Comparison of ENCODE assay signal across 14 mouse cellular contexts in genomic region chr9:110881953-110882352, GRCm38 (mm10). TPM values are rescaled to one million over a fixed set of nuclear protein-coding genes. Genes with fewer than 3 reads are reported as not detected.
A peak's percentile ranks its signal among the peaks of the same experiment; 100 is the strongest.
DNase-seq lines count a peak whose midpoint lies in the region; ATAC-seq lines count a peak whose summit lies in the region.
"Had no signal": no experiment of that assay in that cellular context is flagged by ENCODE, and none has a peak within 500 bp of the region (broad histone marks: within the 10 kb centered on the region; RNA-seq: fewer than 3 reads in every experiment).

No protein-coding gene starts in this region.

- intact Hi-C loops in heart, postnatal 10 days (cut with DNase I), result loop anchor here (2.0 kb wide), 1 partner anchor 39 kb away; no protein-coding TSS in a partner anchor
- intact Hi-C loops in heart, postnatal 36 days (cut with DNase I), result loop anchor here (5.0 kb wide), 1 partner anchor 40 kb away; no protein-coding TSS in a partner anchor

- ATAC-seq in lung, embryonic 16.5 days (ENCODE audit: low read depth), result no peak
- no peak for ATAC-seq in granulocyte monocyte progenitor cell, adult 5-6 weeks (replicated peaks; ENCODE audit: poor library complexity, severe bottlenecking)
- ATAC-seq in cerebellum, adult (ENCODE audit: insufficient number of reproducible peaks, low FRiP score, low TSS enrichment), result no peak

- peak; percentile 75 for DNase-seq in heart, adult 8-10 months (ENCODE audit: low spot score)
- DNase-seq in heart, postnatal 10 days, result no peak
- DNase-seq in ZHBTc4 (ENCODE audit: low read depth, low spot score), result peak; percentile 58
- DNase-seq in heart, postnatal 36 days, result peak; percentile 46 to 53
- DNase-seq in hindbrain, embryonic 10.5 days (ENCODE audit: low spot score), result no peak
- DNase-seq: cerebellum, postnatal 14 days had no signal

- no peak overlapping the region; the same call in 1 of the 2 replicates for H3K27ac ChIP-seq in lung, embryonic 16.5 days (ENCODE audit: low read length)
- no peak overlapping the region for H3K27ac ChIP-seq in hindbrain, embryonic 10.5 days
- H3K27ac ChIP-seq: midbrain, embryonic 10.5 days; neural tube, embryonic 13.5 days had no signal

- 60% methylated on average over 7 of the region's 7 CpGs for WGBS in lung, embryonic 16.5 days
- 78% methylated on average over 7 of the region's 7 CpGs for WGBS in hindbrain, embryonic 10.5 days

- H3K9ac ChIP-seq in lung, embryonic 16.5 days (ENCODE audit: low read length), result no peak overlapping the region
- H3K9ac ChIP-seq: neural tube, embryonic 13.5 days had no signal

- H3K27me3 ChIP-seq in lung, embryonic 16.5 days (ENCODE audit: control insufficient read depth, insufficient read depth, low read depth, low read length), result no peaks in the 10 kb centered on the region
- H3K27me3 ChIP-seq in hindbrain, embryonic 10.5 days (ENCODE audit: insufficient read depth, poor library complexity, severe bottlenecking), result peaks cover 68% of the 10 kb centered on the region

- peaks cover 28% of the 10 kb centered on the region for H3K4me1 ChIP-seq in lung, embryonic 16.5 days (replicated peaks; ENCODE audit: control insufficient read depth, insufficient read depth, low read length)
- peaks cover 22% of the 10 kb centered on the region for H3K4me1 ChIP-seq in hindbrain, embryonic 10.5 days (replicated peaks)

- peak overlapping the region; percentile 93; the same call in 1 of the 2 replicates for H3K4me2 ChIP-seq in lung, embryonic 16.5 days (ENCODE audit: low read depth, low read length)
- H3K4me2 ChIP-seq: liver, embryonic 11.5 days; neural tube, embryonic 13.5 days had no signal

- H3K4me3 ChIP-seq in lung, embryonic 16.5 days (ENCODE audit: low read length), result no peak overlapping the region
- H3K4me3 ChIP-seq in hindbrain, embryonic 10.5 days, result no peak overlapping the region
- H3K4me3 ChIP-seq: midbrain, embryonic 10.5 days; neural tube, embryonic 13.5 days had no signal

- 0 out of 2 replicates have a peak, but pooled peaks cover 3% of the 10 kb centered on the region for H3K36me3 ChIP-seq in lung, embryonic 16.5 days (ENCODE audit: control insufficient read depth, insufficient read depth, low read length)
- no peaks in the 10 kb centered on the region for H3K36me3 ChIP-seq in hindbrain, embryonic 10.5 days
- H3K36me3 ChIP-seq: midbrain, embryonic 10.5 days; neural tube, embryonic 13.5 days had no signal

- no peaks in the 10 kb centered on the region for H3K9me3 ChIP-seq in lung, embryonic 16.5 days (ENCODE audit: control insufficient read depth, low read length)
- no peaks in the 10 kb centered on the region for H3K9me3 ChIP-seq in hindbrain, embryonic 10.5 days
- H3K9me3 ChIP-seq: midbrain, embryonic 10.5 days; neural tube, embryonic 13.5 days had no signal

RNA-seq across cellular contexts. Expression of gene Tmie, which starts 2.0 kb away (rescaled TPM):
- 1 to 10 TPM; 1.1 to 2.0 (median 1.6) TPM for total RNA-seq in heart, adult 8-10 months (2022)
- total RNA-seq in heart, postnatal 10 days (2021), result under 1 TPM; 0.69 to 0.74 TPM
- 1 to 10 TPM; 1.2 to 1.3 TPM for total RNA-seq in heart, postnatal 36 days (2021)
- polyA plus RNA-seq in lung, embryonic 16.5 days (2015; fragmentation: Nextera tagmentation; extraction: Ambion mirVana), result 1.5 and 1.6 TPM in 2 replicates
- total RNA-seq in granulocyte monocyte progenitor cell, adult 5-6 weeks (2014; fragmentation: Nextera tagmentation), result not detected in 2 replicates
- not detected in 2 replicates for total RNA-seq in granulocyte monocyte progenitor cell, adult 5-6 weeks (2017)
- polyA plus RNA-seq in hindbrain, embryonic 10.5 days (2016; fragmentation: Nextera tagmentation; extraction: Ambion mirVana), result 0.18 and 0.47 TPM in 2 replicates

RNA-seq across cellular contexts. Expression of gene Als2cl, which starts 2.3 kb away (rescaled TPM):
- total RNA-seq in heart, adult 8-10 months (2022), result 10 to 100 TPM; 11.5 to 19.1 (median 14.7) TPM
- total RNA-seq in heart, postnatal 10 days (2021), result 10 to 100 TPM; 19.6 to 20.4 TPM
- total RNA-seq in heart, postnatal 36 days (2021), result 10 to 100 TPM; 15.3 to 15.5 TPM
- 9.0 and 9.7 TPM in 2 replicates for polyA plus RNA-seq in lung, embryonic 16.5 days (2015; fragmentation: Nextera tagmentation; extraction: Ambion mirVana)
- 0.41 TPM in 1 of 2 replicates, not detected in the other for total RNA-seq in granulocyte monocyte progenitor cell, adult 5-6 weeks (2014; fragmentation: Nextera tagmentation)
- 0.04 TPM in 1 of 2 replicates, not detected in the other for total RNA-seq in granulocyte monocyte progenitor cell, adult 5-6 weeks (2017)
- 0.77 and 1.1 TPM in 2 replicates for polyA plus RNA-seq in hindbrain, embryonic 10.5 days (2016; fragmentation: Nextera tagmentation; extraction: Ambion mirVana)

RNA-seq across cellular contexts. Expression of gene Prss50, which starts 24.2 kb away (rescaled TPM):
- total RNA-seq in heart, adult 8-10 months (2022), result not detected
- total RNA-seq in heart, postnatal 10 days (2021), result not detected
- total RNA-seq in heart, postnatal 36 days (2021), result not detected
- not detected in 2 replicates for polyA plus RNA-seq in lung, embryonic 16.5 days (2015; fragmentation: Nextera tagmentation; extraction: Ambion mirVana)
- not detected in 2 replicates for total RNA-seq in granulocyte monocyte progenitor cell, adult 5-6 weeks (2014; fragmentation: Nextera tagmentation)
- total RNA-seq in granulocyte monocyte progenitor cell, adult 5-6 weeks (2017), result not detected in 2 replicates
- polyA plus RNA-seq in hindbrain, embryonic 10.5 days (2016; fragmentation: Nextera tagmentation; extraction: Ambion mirVana), result 0.68 and 0.88 TPM in 2 replicates
- polyA plus RNA-seq: embryonic facial prominence, embryonic 14.5 days had no signal

RNA-seq across cellular contexts. Expression of gene Fam240a, which starts 34.7 kb away (rescaled TPM):
- total RNA-seq in heart, adult 8-10 months (2022), result not detected
- not detected for total RNA-seq in heart, postnatal 10 days (2021)
- not detected for total RNA-seq in heart, postnatal 36 days (2021)
- polyA plus RNA-seq in lung, embryonic 16.5 days (2015; fragmentation: Nextera tagmentation; extraction: Ambion mirVana), result not detected in 2 replicates
- not detected in 2 replicates for total RNA-seq in granulocyte monocyte progenitor cell, adult 5-6 weeks (2014; fragmentation: Nextera tagmentation)
- total RNA-seq in granulocyte monocyte progenitor cell, adult 5-6 weeks (2017), result not detected in 2 replicates
- not detected in 2 replicates for polyA plus RNA-seq in hindbrain, embryonic 10.5 days (2016; fragmentation: Nextera tagmentation; extraction: Ambion mirVana)
- total RNA-seq: left cerebral cortex, adult 18-20 months had no signal
- polyA plus RNA-seq: embryonic facial prominence, embryonic 14.5 days; liver, embryonic 11.5 days; midbrain, embryonic 10.5 days; neural tube, embryonic 13.5 days had no signal

RNA-seq across cellular contexts. Expression of gene Prss46, which starts 37.6 kb away (rescaled TPM):
- total RNA-seq in heart, adult 8-10 months (2022), result not detected
- not detected for total RNA-seq in heart, postnatal 10 days (2021)
- total RNA-seq in heart, postnatal 36 days (2021), result not detected
- not detected in 2 replicates for polyA plus RNA-seq in lung, embryonic 16.5 days (2015; fragmentation: Nextera tagmentation; extraction: Ambion mirVana)
- total RNA-seq in granulocyte monocyte progenitor cell, adult 5-6 weeks (2014; fragmentation: Nextera tagmentation), result not detected in 2 replicates
- not detected in 2 replicates for total RNA-seq in granulocyte monocyte progenitor cell, adult 5-6 weeks (2017)
- polyA plus RNA-seq in hindbrain, embryonic 10.5 days (2016; fragmentation: Nextera tagmentation; extraction: Ambion mirVana), result not detected in 2 replicates
- total RNA-seq: left cerebral cortex, adult 18-20 months had no signal
- polyA plus RNA-seq: liver, embryonic 11.5 days; midbrain, embryonic 10.5 days; neural tube, embryonic 13.5 days had no signal

Comparison
In these comparisons a context has a peak if more than half of its experiments do, and no peak if none do; other contexts are left out.
1. DNase-seq: peak in heart, adult 8-10 months (single experiment), ZHBTc4 (single experiment) and heart, postnatal 36 days (2 of 2); none in heart, postnatal 10 days (0 of 2) and hindbrain, embryonic 10.5 days (single experiment).
2. RNA of gene Als2cl, which starts 2.3 kb away (total RNA-seq): 19.6 to 20.4 TPM in heart, postnatal 10 days, 15.3 to 15.5 TPM in heart, postnatal 36 days and 11.5 to 19.1 TPM in heart, adult 8-10 months; 0.04 to 0.41 TPM in granulocyte monocyte progenitor cell, adult 5-6 weeks; every median in the first group is over 4 times any median in the second.